Comparison of ENCODE assay signal across 12 mouse cellular contexts in the genomic region with DNA sequence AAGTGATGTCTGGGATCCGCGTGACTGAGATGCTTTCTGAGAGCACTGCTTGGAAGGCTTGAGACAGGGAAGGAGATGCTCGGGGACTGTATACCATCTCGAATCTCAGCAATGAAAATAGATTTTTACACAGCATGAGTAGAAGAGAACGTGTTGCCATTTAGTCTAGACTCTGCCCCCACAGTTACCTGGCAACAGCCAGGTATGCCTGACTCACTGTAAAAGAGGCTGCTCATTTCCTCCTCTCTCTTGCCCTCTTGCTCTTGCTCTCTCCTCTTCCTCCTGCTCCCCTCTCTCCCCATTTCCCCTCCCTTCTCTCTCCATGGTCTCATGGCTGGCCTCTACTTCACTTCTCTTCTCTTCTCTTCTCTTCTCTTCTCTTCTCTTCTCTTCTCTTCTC.
"Had no signal": no experiment of that assay in that cellular context is flagged by ENCODE, and none has a peak within 500 bp of the region (broad histone marks: within the 10 kb centered on the region; RNA-seq: fewer than 3 reads in every experiment).

No protein-coding gene starts in this region.

- H3K36me3 ChIP-seq: limb, embryonic 13.5 days; neural tube, embryonic 15.5 days had no signal

- H3K9ac ChIP-seq: limb, embryonic 13.5 days; liver, embryonic 14.5 days; neural tube, embryonic 15.5 days had no signal

- H3K27ac ChIP-seq: limb, embryonic 13.5 days; liver, embryonic 14.5 days; neural tube, embryonic 15.5 days had no signal

- H3K4me3 ChIP-seq: limb, embryonic 13.5 days; myocyte; neural tube, embryonic 15.5 days had no signal

- H3K9me3 ChIP-seq: limb, embryonic 13.5 days; neural tube, embryonic 15.5 days had no signal

- H3K4me2 ChIP-seq: limb, embryonic 13.5 days; neural tube, embryonic 15.5 days had no signal

- H3K27me3 ChIP-seq: limb, embryonic 13.5 days; neural tube, embryonic 15.5 days had no signal

- DNase-seq: left cerebral cortex, postnatal 4 days; lung, adult 18-20 months; lung, postnatal 36 days; midbrain, embryonic 14.5 days; right cerebral cortex, adult 18-20 months; right cerebral cortex, postnatal 25 days; thymus, adult 18-20 months; thymus, postnatal 25 days had no signal
